Mouse (Mus musculus) neural tube, embryonic 15.5 days (tissue): ENCODE data around the gene Slc4a5. TPM values are rescaled to one million over a fixed set of nuclear protein-coding genes. Genes with fewer than 3 reads are reported as not detected.
A peak's percentile ranks its signal among the peaks of the same experiment; 100 is the strongest.

Experiments
- ATAC-seq: fragments of 200-750 bp; cut with Nextera tagmentation; 2 replicates; pipeline ENCODE4 v1.8.0; 2017; ENCODE audit warnings: mild to moderate bottlenecking, moderate TSS enrichment, moderate library complexity; ENCODE audit not compliant: low FRiP score
- H3K27ac ChIP-seq: fragments of 300-500 bp; sonication (generic); replicated peaks from 2 replicates; pipeline ENCODE4 v1.5.1; 2015; ENCODE audit warnings: mild to moderate bottlenecking, inconsistent platforms
- H3K27me3 ChIP-seq: fragments of 300-500 bp; sonication (generic); replicated peaks from 2 replicates; pipeline ENCODE4 v1.6.1; 2015; ENCODE audit warnings: inconsistent platforms
- H3K36me3 ChIP-seq: fragments of 300-500 bp; sonication (generic); 2 replicates; pipeline ENCODE4 v1.6.1; 2015; ENCODE audit warnings: inconsistent platforms
- H3K4me1 ChIP-seq: fragments of 300-500 bp; sonication (generic); 2 replicates; pipeline ENCODE4 v1.6.1; 2015; ENCODE audit warnings: inconsistent platforms
- H3K4me2 ChIP-seq: fragments of 300-500 bp; sonication (generic); 2 replicates; pipeline ENCODE4 v1.6.1; 2015; ENCODE audit warnings: inconsistent platforms, mild to moderate bottlenecking, moderate library complexity
- H3K4me3 ChIP-seq: fragments of 300-500 bp; sonication (generic); replicated peaks from 2 replicates; pipeline ENCODE4 v1.5.1; 2015; ENCODE audit warnings: mild to moderate bottlenecking, inconsistent platforms
- H3K9ac ChIP-seq: fragments of 300-500 bp; sonication (generic); replicated peaks from 2 replicates; pipeline ENCODE4 v1.6.1; 2015; ENCODE audit warnings: mild to moderate bottlenecking, inconsistent platforms
- H3K9me3 ChIP-seq: fragments of 300-500 bp; sonication (generic); replicated peaks from 2 replicates; pipeline ENCODE4 v1.6.1; 2016; ENCODE audit warnings: inconsistent platforms
- WGBS: fragments of 180-500 bp; shearing (Covaris S2); methylation state at CpG from one replicate; pipeline ENCODE4 v1.1.7; 2015; ENCODE audit warnings: mixed read lengths; 5-methylcytosine and 5-hydroxymethylcytosine counted together
- polyA plus RNA-seq: library from polyadenylated mRNA; unstranded; fragments of >200 nt; fragmentation: Nextera tagmentation; extraction: Ambion mirVana; gene quantifications from 2 replicates; pipeline ENCODE4 v1.2.1, GENCODE M21; 2015

The Slc4a5 gene
- polyA plus RNA-seq, 1 experiment from 2014 or later: 0.27 TPM

GRCm38 (mm10) chr6:83237123-83237522 is 17.5 kb downstream of the Slc4a5 start:
- peaks cover 7% of the 10 kb centered on the region; the same call in 1 of the 2 replicates for H3K27me3 ChIP-seq
- H3K27ac ChIP-seq: no peak overlapping the region
- no peak overlapping the region for H3K9ac ChIP-seq
- H3K4me1 ChIP-seq: peaks cover 21% of the 10 kb centered on the region
- H3K4me2 ChIP-seq: peak overlapping the region; percentile 31
- WGBS: 8% methylated on average over 5 of the region's 9 CpGs
- no peak overlapping the region for H3K4me3 ChIP-seq
- no peaks in the 10 kb centered on the region for H3K36me3 ChIP-seq
- H3K9me3 ChIP-seq: no peaks in the 10 kb centered on the region
- no peak for ATAC-seq

- no peak for ATAC-seq
- Histone ChIP-seq H3K4me1 (peaks cover 3% of the 10 kb centered on the region; the same call in 1 of the 2 replicates), H3K27me3 (0 out of 2 replicates have a peak, but pooled peaks cover 2% of the 10 kb centered on the region), H3K4me2 (no peak overlapping the region), H3K9me3 (no peaks in the 10 kb centered on the region), H3K36me3 (no peaks in the 10 kb centered on the region), H3K4me3 (no peak overlapping the region), H3K9ac (no peak overlapping the region), H3K27ac (no peak overlapping the region)
- 55% methylated on average over 10 of the region's 10 CpGs for WGBS
Observed at GRCm38 (mm10) chr6:83244422-83245061, 24.9 kb downstream of the Slc4a5 start.

- Histone ChIP-seq H3K27me3 (no peaks in the 10 kb centered on the region), H3K4me2 (no peak overlapping the region), H3K4me1 (no peaks in the 10 kb centered on the region; the same call in 1 of the 2 replicates), H3K27ac (no peak overlapping the region), H3K9ac (no peak overlapping the region), H3K9me3 (no peaks in the 10 kb centered on the region), H3K4me3 (no peak overlapping the region), H3K36me3 (no peaks in the 10 kb centered on the region)
- no peak for ATAC-seq
- 84% methylated on average over 6 of the region's 6 CpGs for WGBS
Observed at GRCm38 (mm10) chr6:83245134-83245533, 25.5 kb downstream of the Slc4a5 start.

- Histone ChIP-seq H3K4me1 (no peaks in the 10 kb centered on the region; the same call in 1 of the 2 replicates), H3K36me3 (no peaks in the 10 kb centered on the region), H3K27ac (no peak overlapping the region), H3K9me3 (no peaks in the 10 kb centered on the region), H3K4me2 (no peak overlapping the region), H3K4me3 (no peak overlapping the region), H3K27me3 (no peaks in the 10 kb centered on the region), H3K9ac (no peak overlapping the region)
- ATAC-seq: no peak
- 95% methylated on average over 1 of the region's 1 CpGs for WGBS
Observed at GRCm38 (mm10) chr6:83245997-83246396, 26.4 kb downstream of the Slc4a5 start.

GRCm38 (mm10) chr6:83246750-83247149 is 27.1 kb downstream of the Slc4a5 start:
- WGBS: 95% methylated on average over 4 of the region's 4 CpGs
- no peak overlapping the region for H3K4me2 ChIP-seq

GRCm38 (mm10) chr6:83247153-83247552 is 27.5 kb downstream of the Slc4a5 start:
- H3K27ac ChIP-seq: no peak overlapping the region
- no peak overlapping the region for H3K9ac ChIP-seq
- no peaks in the 10 kb centered on the region; the same call in 1 of the 2 replicates for H3K4me1 ChIP-seq
- 93% methylated on average over 2 of the region's 2 CpGs for WGBS
- no peak for ATAC-seq
- H3K36me3 ChIP-seq: no peaks in the 10 kb centered on the region
- H3K27me3 ChIP-seq: no peaks in the 10 kb centered on the region
- no peaks in the 10 kb centered on the region for H3K9me3 ChIP-seq
- H3K4me3 ChIP-seq: no peak overlapping the region
- H3K4me2 ChIP-seq: no peak overlapping the region

More at GRCm38 (mm10) chr6:83246750-83247149, 27.1 kb downstream of the Slc4a5 start:
- no peak overlapping the region for H3K4me3 ChIP-seq
- no peak for ATAC-seq
- no peaks in the 10 kb centered on the region; the same call in 1 of the 2 replicates for H3K4me1 ChIP-seq
- no peaks in the 10 kb centered on the region for H3K9me3 ChIP-seq
- H3K27ac ChIP-seq: no peak overlapping the region
- H3K27me3 ChIP-seq: no peaks in the 10 kb centered on the region
- no peaks in the 10 kb centered on the region for H3K36me3 ChIP-seq
- no peak overlapping the region for H3K9ac ChIP-seq

- Histone ChIP-seq H3K4me1 (no peaks in the 10 kb centered on the region), H3K9ac (no peak overlapping the region), H3K36me3 (no peaks in the 10 kb centered on the region), H3K9me3 (no peaks in the 10 kb centered on the region), H3K27me3 (no peaks in the 10 kb centered on the region), H3K27ac (no peak overlapping the region), H3K4me3 (no peak overlapping the region), H3K4me2 (no peak overlapping the region)
- 74% methylated on average over 7 of the region's 7 CpGs for whole genome bisulfite sequencing
- ATAC-seq: no peak
Observed at GRCm38 (mm10) chr6:83254242-83254641, 34.6 kb downstream of the Slc4a5 start.

GRCm38 (mm10) chr6:83264516-83264915 is 44.9 kb downstream of the Slc4a5 start:
- no peak for ATAC-seq
- WGBS: 96% methylated on average over 1 of the region's 1 CpGs
- Histone ChIP-seq H3K4me3 (no peak overlapping the region), H3K27ac (no peak overlapping the region), H3K9me3 (no peaks in the 10 kb centered on the region), H3K27me3 (no peaks in the 10 kb centered on the region), H3K36me3 (no peaks in the 10 kb centered on the region), H3K4me2 (no peak overlapping the region), H3K4me1 (peaks cover 16% of the 10 kb centered on the region), H3K9ac (no peak overlapping the region)

- no peak overlapping the region for H3K4me3 ChIP-seq
- H3K9me3 ChIP-seq: no peaks in the 10 kb centered on the region
- H3K27me3 ChIP-seq: no peaks in the 10 kb centered on the region
- H3K4me2 ChIP-seq: no peak overlapping the region
- H3K27ac ChIP-seq: no peak overlapping the region
- H3K36me3 ChIP-seq: no peaks in the 10 kb centered on the region
- peaks cover 16% of the 10 kb centered on the region for H3K4me1 ChIP-seq
- H3K9ac ChIP-seq: no peak overlapping the region
- ATAC-seq: no peak
Observed at GRCm38 (mm10) chr6:83265253-83265652, 45.6 kb downstream of the Slc4a5 start.

GRCm38 (mm10) chr6:83265653-83266052 is 46.0 kb downstream of the Slc4a5 start:
- Histone ChIP-seq H3K27ac (no peak overlapping the region), H3K4me1 (peaks cover 16% of the 10 kb centered on the region), H3K9me3 (no peaks in the 10 kb centered on the region), H3K9ac (no peak overlapping the region), H3K4me2 (no peak overlapping the region), H3K36me3 (no peaks in the 10 kb centered on the region), H3K4me3 (no peak overlapping the region), H3K27me3 (no peaks in the 10 kb centered on the region)
- WGBS: 84% methylated on average over 4 of the region's 4 CpGs
- ATAC-seq: no peak

- no peak for ATAC-seq
- Histone ChIP-seq H3K4me1 (peaks cover 16% of the 10 kb centered on the region), H3K9ac (no peak overlapping the region), H3K9me3 (no peaks in the 10 kb centered on the region), H3K27ac (peak overlapping the region; percentile 89), H3K4me3 (no peak overlapping the region), H3K27me3 (no peaks in the 10 kb centered on the region), H3K36me3 (no peaks in the 10 kb centered on the region), H3K4me2 (peak overlapping the region; percentile 64)
- WGBS: 58% methylated on average over 4 of the region's 4 CpGs
Observed at GRCm38 (mm10) chr6:83267616-83268015, 48.0 kb downstream of the Slc4a5 start.

- Histone ChIP-seq H3K36me3 (no peaks in the 10 kb centered on the region), H3K9me3 (no peaks in the 10 kb centered on the region), H3K4me1 (peaks cover 16% of the 10 kb centered on the region), H3K4me2 (peak overlapping the region; percentile 64), H3K27me3 (no peaks in the 10 kb centered on the region), H3K27ac (peak overlapping the region; percentile 89), H3K4me3 (peak overlapping the region; percentile 43), H3K9ac (peak overlapping the region; percentile 45)
- ATAC-seq: peak; percentile 95
- under 1% methylated on average over 28 of the region's 28 CpGs for WGBS
Observed at GRCm38 (mm10) chr6:83268144-83269010, 48.7 kb downstream of the Slc4a5 start.
